Mouse (Mus musculus): ENCODE results near the gene Golph3. TPM values are rescaled to one million over a fixed set of nuclear protein-coding genes. Genes with fewer than 3 reads are reported as not detected.

The Golph3 gene
- total RNA-seq, 2 experiments from 2014 or later, result 65.3 to 70.8 TPM

DNA sequence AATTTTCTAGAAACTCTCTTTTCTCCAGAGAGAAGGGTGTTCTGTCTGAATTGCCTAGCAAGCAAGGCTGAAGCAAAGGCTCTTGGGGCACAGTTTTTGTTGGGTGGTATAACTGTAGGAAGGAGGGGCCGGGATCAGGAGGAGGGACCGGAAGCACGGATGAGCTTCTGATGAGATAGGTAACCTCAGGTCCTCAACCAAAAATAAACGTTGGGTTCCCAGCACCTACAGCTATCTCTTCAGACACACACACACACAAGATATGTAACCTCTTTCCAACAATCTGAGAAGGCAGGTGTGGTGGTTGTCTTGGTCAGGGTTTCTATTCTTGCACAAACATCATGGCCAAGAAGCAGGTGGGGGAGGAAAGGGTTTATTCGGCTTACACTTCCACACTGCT lies 4.0 kb upstream of the Golph3 start:
- no peak for DNase-seq

GRCm38 (mm10) chr15:12318451-12318850 lies 2.8 kb upstream of the Golph3 start:
- DNase-seq, result no peak

DNA sequence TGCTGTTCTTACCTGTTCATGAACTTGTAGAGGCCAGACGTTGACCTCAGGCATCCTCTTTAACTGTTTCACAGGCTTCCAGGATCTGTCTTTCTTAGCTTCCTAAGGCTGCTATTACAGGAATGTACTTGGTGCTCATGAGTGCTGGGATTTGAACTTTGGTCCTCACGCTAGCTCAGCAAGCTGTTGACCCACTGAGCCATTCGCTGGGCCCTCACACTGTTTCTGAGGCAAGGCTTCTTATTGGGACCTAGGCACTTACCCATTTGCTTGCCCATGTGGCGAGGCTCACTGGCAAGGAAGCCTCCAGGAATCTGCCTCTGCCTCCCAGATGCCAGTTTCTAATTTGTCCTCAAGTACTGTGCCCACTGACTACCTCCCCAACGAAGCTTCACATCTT lies 1.4 kb upstream of the Golph3 start:
- DNase-seq, result no peak

DNA sequence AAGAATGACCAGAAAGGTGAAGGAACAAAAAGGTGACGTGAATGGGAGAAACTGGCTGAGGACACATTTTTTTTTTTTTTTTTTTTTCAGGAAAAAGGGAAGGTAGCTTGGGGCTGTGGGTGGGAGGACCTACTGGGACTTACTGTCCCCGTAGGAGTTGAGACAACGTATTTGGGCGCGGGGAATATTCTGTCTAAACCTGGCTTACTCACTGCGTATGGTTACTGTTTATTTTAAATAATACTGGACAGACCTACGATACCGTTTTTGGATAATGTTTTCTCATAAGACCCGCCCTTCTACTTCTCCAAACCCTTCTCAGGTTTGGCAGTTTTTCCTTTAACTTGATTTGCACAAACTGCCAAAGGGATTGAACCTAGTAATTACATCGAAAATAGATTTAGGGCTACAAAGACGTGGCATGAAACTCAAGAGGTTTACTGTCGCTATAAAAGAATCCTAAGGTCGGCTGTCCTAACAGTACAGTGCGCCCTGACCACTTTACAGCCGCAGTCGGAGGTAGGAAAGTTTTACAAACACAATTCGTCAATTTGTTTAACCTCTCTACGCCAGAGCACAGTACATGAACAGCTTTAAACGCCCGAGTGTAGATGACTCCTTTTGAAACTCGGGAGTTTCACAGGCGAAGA lies 684 bp upstream of the Golph3 start:
- DNase-seq, result no peak

- DNase-seq, result peak; percentile 61
Observed at GRCm38 (mm10) chr15:12321788-12322621, 755 bp downstream of the Golph3 start, which contains the start of gene 1810049J17Rik. Gene 1810049J17Rik (minus strand): TSS chr15:12321899.

GRCm38 (mm10) chr15:12322676-12323402 lies 1.6 kb downstream of the Golph3 start:
- DNase-seq, result no peak

DNA sequence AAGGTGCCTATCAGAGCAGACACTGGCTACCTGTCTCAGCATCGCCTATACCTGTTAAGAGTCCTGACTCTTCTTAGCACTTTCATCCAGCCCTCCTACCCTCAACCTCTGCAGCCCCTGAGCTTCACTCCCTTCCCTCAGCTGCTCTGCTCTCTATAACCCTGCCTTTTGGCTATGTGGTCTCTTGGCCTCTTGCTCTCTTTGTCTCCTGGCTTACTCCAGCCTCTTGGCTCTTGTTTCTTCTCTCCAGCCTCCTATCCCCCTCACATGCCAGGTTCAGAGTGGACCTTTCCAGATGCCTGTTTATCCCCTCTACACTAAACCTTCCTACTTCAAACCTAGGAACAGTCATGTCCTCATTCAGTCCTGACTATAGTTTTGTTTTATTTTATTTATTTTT lies 3.1 kb downstream of the Golph3 start:
- DNase-seq, result peak; percentile 14

- no peak for DNase-seq
Observed at GRCm38 (mm10) chr15:12330389-12330788, 9.1 kb downstream of the Golph3 start.

GRCm38 (mm10) chr15:12330892-12331291 lies 9.6 kb downstream of the Golph3 start:
- no peak for DNase-seq

GRCm38 (mm10) chr15:12331300-12331699 lies 10.1 kb downstream of the Golph3 start:
- no peak for DNase-seq

- peak; percentile 27 for DNase-seq
Observed at GRCm38 (mm10) chr15:12334381-12334780, 13.1 kb downstream of the Golph3 start.

DNA sequence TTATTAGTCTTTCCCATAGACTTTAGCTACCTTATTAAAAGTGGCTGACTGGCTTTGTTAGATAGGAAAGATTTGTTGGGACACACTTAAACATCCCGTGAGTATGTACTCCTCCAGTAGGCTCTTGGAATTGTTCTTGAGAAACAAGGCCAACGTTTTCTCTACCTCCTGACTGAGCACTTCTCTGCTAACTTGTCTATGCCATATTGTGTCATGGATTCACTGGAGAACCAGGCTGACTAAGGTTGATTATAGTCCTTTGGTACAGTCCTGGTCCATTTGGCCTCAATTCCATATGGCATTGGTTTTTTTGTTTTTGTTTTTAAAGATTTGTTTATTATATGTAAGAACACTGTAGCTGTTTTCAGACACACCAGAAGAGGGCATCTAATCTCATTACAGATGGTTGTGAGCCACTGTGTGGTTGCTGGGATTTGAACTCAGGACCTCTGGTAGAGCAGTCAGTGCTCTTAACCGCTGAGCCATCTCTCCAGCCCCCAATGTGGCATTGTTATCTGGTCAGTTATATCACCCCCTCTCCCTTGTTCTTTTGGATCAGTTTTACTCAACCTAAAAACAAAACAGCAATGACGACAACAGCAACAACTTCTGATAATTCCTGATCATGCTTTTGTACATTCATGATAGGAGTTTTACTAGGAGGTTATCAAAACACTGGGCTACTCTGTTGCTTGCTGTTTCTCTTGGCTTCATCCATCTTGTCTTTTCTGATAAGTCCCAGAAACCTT lies 16.0 kb downstream of the Golph3 start:
- DNase-seq, result no peak

- no peak for DNase-seq
Observed at GRCm38 (mm10) chr15:12337779-12338137, 16.5 kb downstream of the Golph3 start.

- DNase-seq, result no peak
Observed at GRCm38 (mm10) chr15:12340536-12341400, 19.5 kb downstream of the Golph3 start.

GRCm38 (mm10) chr15:12341401-12341758 lies 20.1 kb downstream of the Golph3 start:
- DNase-seq, result no peak

DNA sequence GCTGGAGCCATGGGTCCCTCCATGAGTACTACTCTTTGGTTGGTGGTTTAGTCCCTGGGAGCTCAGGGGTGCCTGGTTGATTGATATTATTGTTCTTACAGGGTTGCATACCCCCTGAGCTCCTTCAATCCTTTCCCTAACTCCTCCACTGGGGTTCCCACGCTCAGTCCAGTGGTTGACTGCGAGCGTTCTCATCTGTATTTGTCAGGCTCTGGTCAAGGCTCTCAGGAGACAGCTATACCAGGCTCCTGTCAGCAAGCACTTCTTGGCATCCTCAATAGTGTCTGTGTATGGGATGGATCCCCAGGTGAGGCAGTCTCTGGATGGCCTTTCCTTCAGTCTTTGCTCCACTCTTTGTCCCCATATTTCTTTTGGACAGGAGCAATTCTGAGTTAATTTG lies 25.7 kb downstream of the Golph3 start:
- no peak for DNase-seq

- no peak for DNase-seq
Observed at GRCm38 (mm10) chr15:12348950-12349349, 27.7 kb downstream of the Golph3 start.

GRCm38 (mm10) chr15:12349840-12350239 lies 28.6 kb downstream of the Golph3 start:
- DNase-seq, result no peak

- DNase-seq, result no peak
Observed at GRCm38 (mm10) chr15:12351470-12351869, 30.2 kb downstream of the Golph3 start.

GRCm38 (mm10) chr15:12354281-12354810 lies 33.1 kb downstream of the Golph3 start:
- no peak for DNase-seq

GRCm38 (mm10) chr15:12355261-12355660 lies 34.0 kb downstream of the Golph3 start:
- no peak for DNase-seq

Measured in gastrocnemius, postnatal 25 days (tissue).